ENCODE assay signal across 19 mouse cellular contexts in genomic region chr2:11967001-11967400, GRCm38 (mm10).
"Had no signal": no experiment of that assay in that cellular context is flagged by ENCODE, and none has a peak within 500 bp of the region (broad histone marks: within the 10 kb centered on the region; RNA-seq: fewer than 3 reads in every experiment).

No protein-coding gene starts in this region.

- H3K27me3 ChIP-seq: midbrain, embryonic 12.5 days; neural tube, embryonic 13.5 days; neural tube, embryonic 15.5 days had no signal

- H3K9me3 ChIP-seq: midbrain, embryonic 10.5 days; midbrain, embryonic 12.5 days; neural tube, embryonic 13.5 days; neural tube, embryonic 15.5 days had no signal

- H3K36me3 ChIP-seq: midbrain, embryonic 10.5 days; midbrain, embryonic 12.5 days; neural tube, embryonic 13.5 days; neural tube, embryonic 15.5 days had no signal

- H3K4me1 ChIP-seq: midbrain, embryonic 10.5 days; midbrain, embryonic 12.5 days; neural tube, embryonic 13.5 days; neural tube, embryonic 15.5 days had no signal

- H3K4me3 ChIP-seq: midbrain, embryonic 10.5 days; midbrain, embryonic 12.5 days; myocyte; neural tube, embryonic 13.5 days; neural tube, embryonic 15.5 days had no signal

- DNase-seq: lung, adult 18-20 months; lung, embryonic 14.5 days; lung, postnatal 10 days; lung, postnatal 4 days; midbrain, embryonic 14.5 days; retina, postnatal 1 day; right cerebral cortex, adult 18-20 months; right cerebral cortex, postnatal 25 days; right cerebral cortex, postnatal 4 days; spleen, adult 18-20 months; thymus, adult 18-20 months; thymus, postnatal 14 days; thymus, postnatal 36 days had no signal

- H3K9ac ChIP-seq: lung, embryonic 14.5 days; midbrain, embryonic 12.5 days; neural tube, embryonic 13.5 days; neural tube, embryonic 15.5 days had no signal

- H3K4me2 ChIP-seq: lung, embryonic 14.5 days; midbrain, embryonic 12.5 days; neural tube, embryonic 13.5 days; neural tube, embryonic 15.5 days had no signal

- H3K27ac ChIP-seq: midbrain, embryonic 10.5 days; midbrain, embryonic 12.5 days; neural tube, embryonic 13.5 days; neural tube, embryonic 15.5 days had no signal

- ATAC-seq: midbrain, embryonic 16.5 days had no signal
